Comparison of ENCODE assay signal across 14 mouse cellular contexts in genomic region chr5:44608901-44609300, GRCm38 (mm10).
"Had no signal": no experiment of that assay in that cellular context is flagged by ENCODE, and none has a peak within 500 bp of the region (broad histone marks: within the 10 kb centered on the region; RNA-seq: fewer than 3 reads in every experiment).

No protein-coding gene starts in this region.

- H3K36me3 ChIP-seq: kidney, embryonic 15.5 days; limb, embryonic 12.5 days; liver, embryonic 13.5 days; lung, embryonic 15.5 days; midbrain, embryonic 13.5 days; neural tube, embryonic 15.5 days had no signal

- H3K27ac ChIP-seq: kidney, embryonic 15.5 days; left cerebral cortex, adult 2 months; limb, embryonic 12.5 days; liver, embryonic 13.5 days; lung, embryonic 15.5 days; macrophage; midbrain, embryonic 13.5 days; neural tube, embryonic 15.5 days had no signal

- H3K9ac ChIP-seq: kidney, embryonic 15.5 days; limb, embryonic 12.5 days; liver, embryonic 13.5 days; liver, postnatal 0 days; lung, embryonic 15.5 days; midbrain, embryonic 13.5 days; neural tube, embryonic 15.5 days had no signal

- H3K4me2 ChIP-seq: kidney, embryonic 15.5 days; limb, embryonic 12.5 days; liver, embryonic 13.5 days; lung, embryonic 15.5 days; midbrain, embryonic 13.5 days; neural tube, embryonic 15.5 days had no signal

- H3K4me3 ChIP-seq: kidney, embryonic 15.5 days; left cerebral cortex, adult 2 months; limb, embryonic 12.5 days; liver, embryonic 13.5 days; lung, embryonic 15.5 days; midbrain, embryonic 13.5 days; neural tube, embryonic 15.5 days had no signal

- H3K27me3 ChIP-seq: kidney, embryonic 15.5 days; limb, embryonic 12.5 days; liver, embryonic 13.5 days; lung, embryonic 15.5 days; midbrain, embryonic 13.5 days; neural tube, embryonic 15.5 days had no signal

- DNase-seq: kidney, adult 18-20 months; liver; liver, embryonic 13.5 days; liver, postnatal 0 days; lung, postnatal 14 days; thymus, adult 18-20 months; thymus, postnatal 14 days had no signal

- H3K9me3 ChIP-seq: kidney, embryonic 15.5 days; limb, embryonic 12.5 days; liver, embryonic 13.5 days; lung, embryonic 15.5 days; midbrain, embryonic 13.5 days; neural tube, embryonic 15.5 days had no signal

- ATAC-seq: liver, postnatal 0 days; midbrain, embryonic 13.5 days had no signal

- H3K4me1 ChIP-seq: kidney, embryonic 15.5 days; limb, embryonic 12.5 days; liver, embryonic 13.5 days; lung, embryonic 15.5 days; midbrain, embryonic 13.5 days had no signal
